Mouse (Mus musculus) forebrain, embryonic 14.5 days (tissue): ENCODE measurements at regions not wholly inside any gene's neighbourhood (a gene's known extent, or its start where the extent isn't known, plus 50 kb on each side); places are given as distances from the start of the nearest gene placed in this dataset.

Experiments
- ATAC-seq: fragments of 200-750 bp; cut with Nextera tagmentation; 2 replicates; pipeline ENCODE4 v1.8.0; 2017; ENCODE audit warnings: mild to moderate bottlenecking, moderate library complexity
- DNase-seq: peaks from one replicate; pipeline ENCODE4 v3.0.0-alpha.2; 2015; ENCODE audit warnings: low spot score
- H3K27ac ChIP-seq: fragments of 300-500 bp; sonication (generic); 2 replicates; pipeline ENCODE4 v1.5.1; 2014; ENCODE audit warnings: low read depth, mild to moderate bottlenecking, control low read depth, low read length, moderate library complexity
- H3K27me3 ChIP-seq: fragments of 300-500 bp; sonication (generic); replicated peaks from 2 replicates; pipeline ENCODE4 v1.6.1; 2014; ENCODE audit warnings: low read length, control low read depth, mixed read lengths; ENCODE audit not compliant: control insufficient read depth, insufficient read depth
- H3K36me3 ChIP-seq: fragments of 300-500 bp; sonication (generic); 2 replicates; pipeline ENCODE4 v1.6.1; 2014; ENCODE audit warnings: low read length, control low read depth; ENCODE audit not compliant: control insufficient read depth, insufficient read depth
- H3K4me1 ChIP-seq: fragments of 300-500 bp; sonication (generic); 2 replicates; pipeline ENCODE4 v1.6.1; 2014; ENCODE audit warnings: antibody characterized with exemption, low read length, control low read depth; ENCODE audit not compliant: control insufficient read depth, insufficient read depth
- H3K4me2 ChIP-seq: fragments of 300-500 bp; sonication (generic); 2 replicates; pipeline ENCODE4 v1.6.1; 2014; ENCODE audit warnings: mild to moderate bottlenecking, control low read depth, low read length
- H3K4me3 ChIP-seq: fragments of 300-500 bp; sonication (generic); 2 replicates; pipeline ENCODE4 v1.5.1; 2014; ENCODE audit warnings: low read depth, low read length, control low read depth
- H3K9ac ChIP-seq: fragments of 300-500 bp; sonication (generic); 2 replicates; pipeline ENCODE4 v1.6.1; 2014; ENCODE audit warnings: mild to moderate bottlenecking, low read length, control low read depth, moderate library complexity
- H3K9me3 ChIP-seq: fragments of 300-500 bp; sonication (generic); replicated peaks from 2 replicates; pipeline ENCODE4 v1.6.1; 2016; ENCODE audit warnings: low read length, control low read depth, mixed read lengths; ENCODE audit not compliant: control insufficient read depth
- WGBS: fragments of 180-500 bp; shearing (Covaris S2); extraction: QIAGEN DNeasy Blood & Tissue Kit; methylation state at CpG from one replicate; pipeline ENCODE4 v1.1.7; 2014; 5-methylcytosine and 5-hydroxymethylcytosine counted together

- Histone ChIP-seq H3K27me3 (no peaks in the 10 kb centered on the region), H3K36me3 (no peaks in the 10 kb centered on the region), H3K4me3 (no peak overlapping the region), H3K27ac (no peak overlapping the region), H3K9ac (no peak overlapping the region), H3K4me2 (no peak overlapping the region), H3K4me1 (peaks cover 3% of the 10 kb centered on the region; the same call in 1 of the 2 replicates), H3K9me3 (no peaks in the 10 kb centered on the region)
- WGBS = 82% methylated on average over 2 of the region's 2 CpGs
- ATAC-seq = no peak
- DNase-seq = no peak
Observed at GRCm38 (mm10) chr7:136228331-136228730, 512.2 kb upstream of the Mki67 start.

DNA sequence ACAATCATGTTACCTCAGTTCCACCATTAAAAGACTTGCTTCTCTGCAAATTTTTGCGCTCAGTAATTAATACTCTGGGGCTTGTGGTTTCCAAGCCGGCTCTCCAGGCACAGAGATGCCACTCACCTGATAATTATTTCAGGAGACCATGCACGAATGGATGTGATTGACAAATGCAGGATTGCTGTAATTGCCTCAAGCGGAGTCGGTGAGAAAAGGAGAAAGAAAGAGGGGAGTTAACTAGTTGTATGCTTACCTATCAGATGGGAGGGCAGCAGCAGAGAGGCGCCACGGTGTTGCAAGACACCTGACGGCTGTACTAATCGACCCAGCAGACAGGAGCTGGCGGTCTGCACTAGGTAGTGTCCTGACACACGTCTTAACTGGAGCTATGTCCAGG, 513.4 kb upstream of the Mki67 start:
- Histone ChIP-seq H3K27me3 (no peaks in the 10 kb centered on the region), H3K27ac (no peak overlapping the region), H3K36me3 (no peaks in the 10 kb centered on the region), H3K4me1 (peaks cover 3% of the 10 kb centered on the region; the same call in 1 of the 2 replicates), H3K4me3 (no peak overlapping the region), H3K9ac (no peak overlapping the region), H3K4me2 (no peak overlapping the region), H3K9me3 (no peaks in the 10 kb centered on the region)
- 44% methylated on average over 11 of the region's 11 CpGs for WGBS
- ATAC-seq (no peak), DNase-seq (no peak)

DNA sequence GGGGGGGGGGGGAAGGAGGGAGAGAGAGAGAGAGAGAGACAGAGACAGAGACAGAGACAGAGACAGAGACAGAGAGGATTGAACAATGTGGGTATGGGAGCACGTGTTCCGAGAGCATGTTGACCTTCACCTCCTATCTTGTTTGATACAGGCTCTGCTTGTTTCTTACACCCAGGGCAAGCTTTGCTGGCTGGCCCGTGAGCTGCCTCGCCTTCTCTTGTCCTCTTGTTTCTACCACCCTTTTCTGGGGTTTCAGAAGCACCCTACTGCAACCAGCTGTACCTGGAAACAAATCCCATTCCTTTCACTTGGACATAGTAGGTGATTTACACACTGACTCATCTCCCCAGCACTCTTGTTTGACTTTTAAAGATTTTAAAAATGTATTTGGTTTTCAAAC, 516.0 kb upstream of the Mki67 start:
- Histone ChIP-seq H3K4me2 (no peak overlapping the region), H3K27ac (no peak overlapping the region), H3K4me3 (no peak overlapping the region), H3K27me3 (no peaks in the 10 kb centered on the region), H3K36me3 (no peaks in the 10 kb centered on the region), H3K9me3 (no peaks in the 10 kb centered on the region), H3K4me1 (peaks cover 3% of the 10 kb centered on the region; the same call in 1 of the 2 replicates), H3K9ac (no peak overlapping the region)
- DNase-seq (no peak), ATAC-seq (no peak)
- 93% methylated on average over 4 of the region's 4 CpGs for WGBS

GRCm38 (mm10) chr7:136235563-136235962, 519.4 kb upstream of the Mki67 start:
- no peak overlapping the region for H3K4me2 ChIP-seq
- no peak overlapping the region for H3K4me3 ChIP-seq
- H3K27ac ChIP-seq = no peak overlapping the region
- no peaks in the 10 kb centered on the region for H3K4me1 ChIP-seq
- no peaks in the 10 kb centered on the region for H3K36me3 ChIP-seq
- H3K27me3 ChIP-seq = no peaks in the 10 kb centered on the region
- WGBS = 58% methylated on average over 2 of the region's 2 CpGs
- DNase-seq (no peak), ATAC-seq (no peak)
- H3K9ac ChIP-seq = no peak overlapping the region
- no peaks in the 10 kb centered on the region for H3K9me3 ChIP-seq

DNA sequence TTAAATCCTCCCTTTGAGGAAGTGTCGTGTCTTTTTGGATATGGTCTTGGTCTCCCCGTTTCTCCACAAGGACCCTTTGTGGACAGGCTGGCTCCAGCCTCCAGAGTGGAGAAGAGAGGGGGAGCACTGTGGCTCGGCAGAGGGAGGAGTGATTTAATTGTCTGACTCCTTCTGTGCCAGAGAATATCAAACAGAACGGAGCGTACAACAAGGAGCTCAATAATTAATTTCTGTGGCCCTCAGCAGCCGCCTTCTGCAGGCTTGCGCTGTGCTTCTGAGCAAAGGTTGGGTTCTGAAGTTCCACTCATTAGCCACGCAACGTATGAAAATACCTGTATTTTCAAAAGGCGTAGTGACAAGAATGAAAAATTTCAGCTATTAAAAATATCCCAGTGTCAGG, 520.2 kb upstream of the Mki67 start:
- no peak overlapping the region for H3K4me3 ChIP-seq
- DNase-seq = peak; percentile 38
- no peaks in the 10 kb centered on the region for H3K27me3 ChIP-seq
- no peaks in the 10 kb centered on the region for H3K4me1 ChIP-seq
- no peaks in the 10 kb centered on the region for H3K36me3 ChIP-seq
- no peak for ATAC-seq
- no peaks in the 10 kb centered on the region for H3K9me3 ChIP-seq
- no peak overlapping the region for H3K27ac ChIP-seq
- 40% methylated on average over 10 of the region's 10 CpGs for WGBS
- no peak overlapping the region for H3K9ac ChIP-seq
- H3K4me2 ChIP-seq = no peak overlapping the region

DNA sequence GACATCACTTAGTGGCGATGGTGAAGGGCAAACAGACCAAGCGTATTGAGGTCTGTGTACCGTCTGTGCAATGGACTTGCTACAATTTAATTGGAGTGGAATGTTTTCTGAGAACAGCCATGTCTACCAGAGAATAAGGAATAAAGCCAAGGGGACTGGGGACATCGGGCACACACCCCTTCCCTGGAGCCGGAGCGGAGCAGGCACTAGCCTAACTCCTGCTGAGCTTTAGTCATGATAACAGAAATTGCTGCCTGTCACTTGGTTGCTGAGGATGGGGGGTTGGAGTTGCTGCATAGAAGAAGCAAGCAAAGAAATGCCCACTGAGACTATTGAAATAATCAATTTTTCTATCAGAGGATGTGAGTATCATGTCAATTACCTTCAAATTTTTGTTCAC, 549.5 kb upstream of the Mki67 start:
- ATAC-seq (no peak), DNase-seq (peak; percentile 14)
- Histone ChIP-seq H3K4me1 (peaks cover 10% of the 10 kb centered on the region), H3K36me3 (no peaks in the 10 kb centered on the region), H3K4me2 (no peak overlapping the region), H3K9me3 (no peaks in the 10 kb centered on the region), H3K27ac (no peak overlapping the region), H3K9ac (no peak overlapping the region), H3K27me3 (no peaks in the 10 kb centered on the region), H3K4me3 (no peak overlapping the region)
- WGBS = 18% methylated on average over 6 of the region's 6 CpGs

- H3K4me2 ChIP-seq = no peak overlapping the region
- DNase-seq (peak; percentile 70), ATAC-seq (peak; percentile 69)
- H3K27me3 ChIP-seq = no peaks in the 10 kb centered on the region
- H3K4me3 ChIP-seq = no peak overlapping the region
- 59% methylated on average over 7 of the region's 7 CpGs for WGBS
- H3K36me3 ChIP-seq = no peaks in the 10 kb centered on the region
- peaks cover 10% of the 10 kb centered on the region for H3K4me1 ChIP-seq
- H3K9me3 ChIP-seq = no peaks in the 10 kb centered on the region
- H3K27ac ChIP-seq = peak overlapping the region; percentile 28; the same call in 1 of the 2 replicates
- no peak overlapping the region for H3K9ac ChIP-seq
Observed at GRCm38 (mm10) chr7:136267716-136268489, 551.7 kb upstream of the Mki67 start.

DNA sequence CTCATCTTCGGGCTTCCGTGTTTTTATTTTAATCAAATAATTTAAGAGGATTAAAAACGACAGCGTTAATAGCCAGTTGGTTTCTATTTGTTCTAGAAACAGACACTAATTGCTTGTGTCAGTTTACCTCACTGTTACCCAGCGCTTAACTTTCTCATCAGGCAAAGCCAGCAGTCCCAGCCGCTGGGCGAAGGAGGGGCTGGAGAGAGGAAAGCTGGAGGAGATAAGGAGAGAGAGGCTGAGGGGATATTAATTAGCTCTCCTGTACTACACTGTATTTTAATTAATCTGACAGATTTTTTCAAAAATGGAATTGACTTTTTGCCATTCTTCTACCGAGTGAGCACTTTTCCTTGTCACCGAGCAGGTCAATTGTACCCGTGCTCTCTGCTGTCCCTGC, 559.5 kb upstream of the Mki67 start:
- DNase-seq (no peak), ATAC-seq (no peak)
- H3K4me1 ChIP-seq = no peaks in the 10 kb centered on the region
- H3K27me3 ChIP-seq = no peaks in the 10 kb centered on the region
- no peak overlapping the region for H3K9ac ChIP-seq
- H3K36me3 ChIP-seq = no peaks in the 10 kb centered on the region
- H3K4me2 ChIP-seq = no peak overlapping the region
- no peak overlapping the region for H3K4me3 ChIP-seq
- no peak overlapping the region for H3K27ac ChIP-seq
- WGBS = 39% methylated on average over 10 of the region's 10 CpGs
- no peaks in the 10 kb centered on the region for H3K9me3 ChIP-seq

- Histone ChIP-seq H3K4me2 (no peak overlapping the region), H3K4me1 (no peaks in the 10 kb centered on the region), H3K9ac (no peak overlapping the region), H3K27ac (no peak overlapping the region), H3K9me3 (no peaks in the 10 kb centered on the region), H3K36me3 (no peaks in the 10 kb centered on the region), H3K27me3 (no peaks in the 10 kb centered on the region), H3K4me3 (no peak overlapping the region)
- DNase-seq (no peak), ATAC-seq (no peak)
- 88% methylated on average over 6 of the region's 6 CpGs for WGBS
Observed at GRCm38 (mm10) chr7:136283770-136284169, 567.6 kb upstream of the Mki67 start.
